In the genomic region with DNA sequence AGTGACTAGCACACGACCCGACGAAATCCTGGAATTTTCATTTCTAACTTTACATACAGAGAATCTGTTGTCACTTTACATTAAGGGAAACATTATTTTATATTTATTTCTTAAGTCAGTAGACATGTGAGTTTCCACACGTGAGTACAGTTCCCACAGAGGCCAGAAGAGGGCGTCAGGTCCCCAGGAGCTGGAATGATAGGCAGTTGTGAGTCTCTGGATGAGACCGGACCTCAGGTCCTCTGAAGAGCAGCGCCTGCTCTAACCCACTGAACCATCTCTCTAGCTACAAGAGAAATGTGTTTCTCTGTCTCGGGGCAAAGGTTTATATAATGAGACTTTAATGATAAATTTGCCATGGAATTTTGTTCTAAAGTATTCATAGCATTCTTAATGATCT, we compare ENCODE assay signal across 9 mouse cellular contexts.
DNase-seq lines count a peak whose midpoint lies in the region; ATAC-seq and TF ChIP-seq lines count a peak whose summit lies in the region.
"Had no signal": no experiment of that assay in that cellular context is flagged by ENCODE, and none has a peak within 500 bp of the region (broad histone marks: within the 10 kb centered on the region; RNA-seq: fewer than 3 reads in every experiment).

No protein-coding gene starts in this region.

- no peaks in the 10 kb centered on the region for H3K4me1 ChIP-seq in kidney, embryonic 14.5 days (ENCODE audit: control insufficient read depth, insufficient read depth, low read length)
- no peaks in the 10 kb centered on the region for H3K4me1 ChIP-seq in ES-E14 (ENCODE audit: control insufficient read depth in 2 of 2, insufficient read depth in 2 of 2, low read length in 2 of 2, poor library complexity in 1 of 2)
- no peaks in the 10 kb centered on the region for H3K4me1 ChIP-seq in liver, embryonic 14.5 days (replicated peaks; ENCODE audit: control insufficient read depth in 2 of 2, insufficient read depth in 2 of 2, low read length in 1 of 2)
- H3K4me1 ChIP-seq: liver, embryonic 15.5 days had no signal

- TF ChIP-seq CTCF in liver, embryonic 14.5 days (IDR thresholded peaks at IDR 0.05; ENCODE audit: low read depth), result peak; percentile 56

- H3K4me3 ChIP-seq in kidney, embryonic 14.5 days (ENCODE audit: low read length), result no peak overlapping the region
- H3K4me3 ChIP-seq in ES-E14 (ENCODE audit: insufficient read depth in 1 of 2, low read depth in 1 of 2, low read length in 2 of 2, poor library complexity in 1 of 2, severe bottlenecking in 1 of 2), result no peak overlapping the region
- no peak overlapping the region for H3K4me3 ChIP-seq in liver, embryonic 14.5 days (ENCODE audit: insufficient read depth in 1 of 2, low read depth in 2 of 2, low read length in 2 of 2)
- H3K4me3 ChIP-seq: liver, embryonic 15.5 days had no signal

- no peaks in the 10 kb centered on the region for H3K36me3 ChIP-seq in kidney, embryonic 14.5 days (ENCODE audit: control insufficient read depth, insufficient read depth, low read length)
- H3K36me3 ChIP-seq in ES-E14 (ENCODE audit: control insufficient read depth, insufficient read depth, low read length, poor library complexity, severe bottlenecking), result no peaks in the 10 kb centered on the region
- no peaks in the 10 kb centered on the region for H3K36me3 ChIP-seq in liver, embryonic 14.5 days (replicated peaks; ENCODE audit: control insufficient read depth, insufficient read depth, low read depth)
- H3K36me3 ChIP-seq: liver, embryonic 15.5 days had no signal

- in situ Hi-C loops in ES-E14 (cut with MboI; ENCODE audit: low sequenced_read_pairs in 2 of 2, unreplicated experiment in 2 of 2), result no loop called here

- TF ChIP-seq EP300 in liver, embryonic 14.5 days (IDR thresholded peaks at IDR 0.05; ENCODE audit: low read depth), result no peak

- no peak for ATAC-seq in kidney, embryonic 14.5 days (ENCODE audit: low FRiP score, low TSS enrichment)
- no peak for ATAC-seq in liver, embryonic 14.5 days (ENCODE audit: insufficient read depth)
- no peak for ATAC-seq in erythroblast, adult 5-6 weeks (replicated peaks; ENCODE audit: low FRiP score, poor library complexity, severe bottlenecking)

- no peaks in the 10 kb centered on the region for H3K9me3 ChIP-seq in kidney, embryonic 14.5 days (ENCODE audit: control insufficient read depth, low read length)
- no peaks in the 10 kb centered on the region for H3K9me3 ChIP-seq in ES-E14 (ENCODE audit: control insufficient read depth, insufficient read depth, low read depth, low read length)
- H3K9me3 ChIP-seq in liver, embryonic 14.5 days (ENCODE audit: control insufficient read depth, low read length), result no peaks in the 10 kb centered on the region
- H3K9me3 ChIP-seq: liver, embryonic 15.5 days had no signal

- no peak overlapping the region for H3K9ac ChIP-seq in kidney, embryonic 14.5 days (ENCODE audit: low read depth, low read length)
- no peak overlapping the region for H3K9ac ChIP-seq in ES-E14 (ENCODE audit: insufficient read depth, low read depth, low read length, poor library complexity, severe bottlenecking)
- no peak overlapping the region for H3K9ac ChIP-seq in liver, embryonic 14.5 days (replicated peaks)
- H3K9ac ChIP-seq: liver, embryonic 15.5 days had no signal

- no peaks in the 10 kb centered on the region for H3K27me3 ChIP-seq in kidney, embryonic 14.5 days (ENCODE audit: control insufficient read depth, insufficient read depth, low read length)
- H3K27me3 ChIP-seq in liver, embryonic 14.5 days (ENCODE audit: control insufficient read depth, insufficient read depth, low read length), result no peaks in the 10 kb centered on the region
- H3K27me3 ChIP-seq: liver, embryonic 15.5 days had no signal

- H3K4me2 ChIP-seq in kidney, embryonic 14.5 days (replicated peaks; ENCODE audit: low read depth, low read length), result no peak overlapping the region
- no peak overlapping the region for H3K4me2 ChIP-seq in liver, embryonic 14.5 days (ENCODE audit: low read depth)
- H3K4me2 ChIP-seq: liver, embryonic 15.5 days had no signal

- DNase-seq in kidney, adult 18-20 months, result peak; percentile 22
- peak; percentile 59 for DNase-seq in 416B (ENCODE audit: low read depth)
- DNase-seq in ES-E14 (ENCODE audit: low read depth, low spot score), result peak; percentile 52
- peak in 2 of 3 experiments; percentile 3 to 13 for DNase-seq in liver, embryonic 14.5 days (ENCODE audit: low read depth in 3 of 3, low spot score in 3 of 3)
- DNase-seq in frontal cortex, postnatal 25 days (ENCODE audit: low spot score in 2 of 2), result no peak
- no peak for DNase-seq in layer of hippocampus, adult 18-20 months (ENCODE audit: low spot score in 2 of 2)

- 71% methylated on average over 8 of the region's 8 CpGs for WGBS in kidney, embryonic 14.5 days
- 45% methylated on average over 8 of the region's 8 CpGs for WGBS in liver, embryonic 14.5 days (ENCODE audit: insufficient replicate concordance)

- H3K27ac ChIP-seq in kidney, embryonic 14.5 days (ENCODE audit: low read depth, low read length), result no peak overlapping the region
- no peak overlapping the region for H3K27ac ChIP-seq in ES-E14 (ENCODE audit: insufficient read depth, low read depth, low read length, poor library complexity, severe bottlenecking)
- no peak overlapping the region for H3K27ac ChIP-seq in liver, embryonic 14.5 days
- H3K27ac ChIP-seq: liver, embryonic 15.5 days had no signal

TF ChIP-seq in ES-E14, 5 proteins besides CTCF, POLR2A, EP300 and RAD21:
- no peak for TF ChIP-seq MAFK (IDR thresholded peaks at IDR 0.05; ENCODE audit: insufficient read depth, low read depth, low read length)
- TF ChIP-seq ZC3H11A (IDR thresholded peaks at IDR 0.05; ENCODE audit: borderline replicate concordance, low read depth, low read length), result 0 out of 2 replicates have a peak, but pooled peaks have one; percentile 43
- TF ChIP-seq CHD2 (IDR thresholded peaks at IDR 0.05; ENCODE audit: low read depth, low read length), result no peak
- no peak for TF ChIP-seq ZNF384 (IDR thresholded peaks at IDR 0.05; ENCODE audit: low read depth, low read length)
- TF ChIP-seq HCFC1 (IDR thresholded peaks at IDR 0.05; ENCODE audit: borderline replicate concordance, insufficient read depth, low read length), result no peak

Comparison
In these comparisons a context has a peak if more than half of its experiments do, and no peak if none do; other contexts are left out.
1. DNase-seq: peak in kidney, adult 18-20 months (single experiment), 416B (single experiment), ES-E14 (single experiment) and liver, embryonic 14.5 days (2 of 3); none in frontal cortex, postnatal 25 days (0 of 2) and layer of hippocampus, adult 18-20 months (0 of 2).